ENCODE assay signal across 11 mouse cellular contexts in genomic region chr13:90464051-90464450, GRCm38 (mm10).
DNase-seq lines count a peak whose midpoint lies in the region; ATAC-seq and TF ChIP-seq lines count a peak whose summit lies in the region.
"Had no signal": no experiment of that assay in that cellular context is flagged by ENCODE, and none has a peak within 500 bp of the region (broad histone marks: within the 10 kb centered on the region; RNA-seq: fewer than 3 reads in every experiment).

No protein-coding gene starts in this region.

- H3K9me3 ChIP-seq in heart, postnatal 0 days (replicated peaks; ENCODE audit: control insufficient read depth, low read length): no peaks in the 10 kb centered on the region
- no peaks in the 10 kb centered on the region for H3K9me3 ChIP-seq in midbrain, embryonic 14.5 days (ENCODE audit: control insufficient read depth, low read length)
- H3K9me3 ChIP-seq: forebrain, embryonic 13.5 days; hindbrain, embryonic 15.5 days had no signal

- no peak overlapping the region for H3K27ac ChIP-seq in heart, postnatal 0 days (ENCODE audit: low read depth)
- H3K27ac ChIP-seq in midbrain, embryonic 14.5 days (replicated peaks; ENCODE audit: low read depth, low read length): no peak overlapping the region
- H3K27ac ChIP-seq: forebrain, embryonic 13.5 days; hindbrain, embryonic 15.5 days had no signal

- H3K4me2 ChIP-seq in heart, postnatal 0 days (ENCODE audit: low read depth, low read length): no peak overlapping the region
- H3K4me2 ChIP-seq in midbrain, embryonic 14.5 days (ENCODE audit: low read length): no peak overlapping the region
- H3K4me2 ChIP-seq: forebrain, embryonic 13.5 days; hindbrain, embryonic 15.5 days had no signal

- peaks cover 8% of the 10 kb centered on the region for H3K4me1 ChIP-seq in heart, postnatal 0 days (ENCODE audit: control insufficient read depth, insufficient read depth)
- H3K4me1 ChIP-seq in midbrain, embryonic 14.5 days (ENCODE audit: control insufficient read depth, insufficient read depth, low read length): no peaks in the 10 kb centered on the region
- H3K4me1 ChIP-seq: forebrain, embryonic 13.5 days; hindbrain, embryonic 15.5 days had no signal

- no peaks in the 10 kb centered on the region for H3K36me3 ChIP-seq in heart, postnatal 0 days (replicated peaks; ENCODE audit: control insufficient read depth, insufficient read depth, low read length)
- no peaks in the 10 kb centered on the region for H3K36me3 ChIP-seq in midbrain, embryonic 14.5 days (ENCODE audit: control insufficient read depth, insufficient read depth, low read length)
- H3K36me3 ChIP-seq: hindbrain, embryonic 15.5 days had no signal

- H3K4me3 ChIP-seq in heart, postnatal 0 days (ENCODE audit: low read depth, low read length): no peak overlapping the region
- H3K4me3 ChIP-seq in midbrain, embryonic 14.5 days (replicated peaks; ENCODE audit: low read depth, low read length): no peak overlapping the region
- H3K4me3 ChIP-seq: forebrain, embryonic 13.5 days; hindbrain, embryonic 15.5 days had no signal

- ATAC-seq in heart, postnatal 0 days (ENCODE audit: insufficient read depth, low read depth): peak; percentile 39
- ATAC-seq in cerebellum, adult (ENCODE audit: insufficient number of reproducible peaks, low FRiP score, low TSS enrichment): no peak
- no peak for ATAC-seq in midbrain, embryonic 14.5 days (ENCODE audit: low FRiP score, low TSS enrichment)
- ATAC-seq: forebrain, embryonic 13.5 days had no signal

- no peak for TF ChIP-seq EP300 in heart, postnatal 0 days (IDR thresholded peaks at IDR 0.05; ENCODE audit: low read depth)

- no peaks in the 10 kb centered on the region for H3K27me3 ChIP-seq in heart, postnatal 0 days (ENCODE audit: control insufficient read depth, insufficient read depth, low read length)
- no peaks in the 10 kb centered on the region for H3K27me3 ChIP-seq in midbrain, embryonic 14.5 days (ENCODE audit: control insufficient read depth, insufficient read depth, low read length)
- H3K27me3 ChIP-seq: forebrain, embryonic 13.5 days; hindbrain, embryonic 15.5 days had no signal

- 45% methylated on average over 2 of the region's 2 CpGs for WGBS in heart, postnatal 0 days
- WGBS in midbrain, embryonic 14.5 days: 81% methylated on average over 2 of the region's 2 CpGs

- TF ChIP-seq CTCF in heart, postnatal 0 days (IDR thresholded peaks at IDR 0.05; ENCODE audit: low read depth): no peak

- DNase-seq in adrenal gland, postnatal 14 days: peak; percentile 18
- DNase-seq in adrenal gland, adult 8-10 months: no peak
- peak; percentile 86 for DNase-seq in adipocyte (ENCODE audit: low spot score)
- DNase-seq in heart, postnatal 0 days (ENCODE audit: low spot score): peak; percentile 33
- peak; percentile 82 for DNase-seq in kidney, postnatal 36 days
- no peak for DNase-seq in midbrain, embryonic 14.5 days
- no peak for DNase-seq in neural tube, embryonic 10.5 days (ENCODE audit: extremely low spot score, low spot score)
- DNase-seq: cerebellum, adult 9-10 months had no signal

- H3K9ac ChIP-seq in heart, postnatal 0 days (replicated peaks; ENCODE audit: low read depth, low read length): no peak overlapping the region
- H3K9ac ChIP-seq in midbrain, embryonic 14.5 days (replicated peaks; ENCODE audit: low read length): no peak overlapping the region
- H3K9ac ChIP-seq: forebrain, embryonic 13.5 days; hindbrain, embryonic 15.5 days had no signal

Comparison
In these comparisons a context has a peak if more than half of its experiments do, and no peak if none do; other contexts are left out.
1. DNase-seq: peak in adrenal gland, postnatal 14 days (single experiment), adipocyte (single experiment), heart, postnatal 0 days (single experiment) and kidney, postnatal 36 days (2 of 2); none in adrenal gland, adult 8-10 months (single experiment), midbrain, embryonic 14.5 days (single experiment) and neural tube, embryonic 10.5 days (single experiment).